Mouse (Mus musculus): Measurements from ENCODE around the gene Stac3. TPM values are rescaled to one million over a fixed set of nuclear protein-coding genes. Genes with fewer than 3 reads are reported as not detected.

Gene Stac3
- polyA plus RNA-seq, 1 experiment from 2014 or later = 0.32 TPM

DNA sequence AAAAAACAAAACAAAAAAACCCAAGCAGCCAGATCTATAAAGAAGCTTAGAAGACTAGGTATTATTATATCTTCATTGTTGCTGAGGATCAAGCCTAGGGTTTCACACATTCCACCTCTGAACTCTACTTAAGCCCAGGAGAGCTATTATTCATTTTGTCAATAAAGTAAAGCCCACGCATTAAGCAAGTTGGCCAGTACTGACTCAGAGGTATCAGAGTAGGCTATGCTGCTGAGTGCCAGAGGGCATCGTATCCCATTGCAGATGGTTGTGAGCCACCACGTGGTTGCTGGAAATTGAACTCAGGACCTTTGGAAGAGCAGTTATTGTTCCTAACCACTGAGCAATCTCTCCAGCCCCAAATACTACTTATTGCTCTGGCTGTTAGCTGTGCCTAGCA, 42.4 kb downstream of the Stac3 start:
- WGBS = 79% methylated on average over 3 of the region's 3 CpGs
- Histone ChIP-seq H3K4me3 (ENCODE audit: low read length) (no peak overlapping the region), H3K9me3 (ENCODE audit: control insufficient read depth, low read length) (no peaks in the 10 kb centered on the region), H3K36me3 (ENCODE audit: control insufficient read depth, insufficient read depth, low read length) (peaks cover 34% of the 10 kb centered on the region), H3K4me1 (ENCODE audit: control insufficient read depth, insufficient read depth, low read length) (no peaks in the 10 kb centered on the region), H3K4me2 (ENCODE audit: low read depth, low read length) (no peak overlapping the region), H3K27ac (ENCODE audit: low read length) (no peak overlapping the region), H3K27me3 (replicated peaks; ENCODE audit: control insufficient read depth, insufficient read depth, low read length) (no peaks in the 10 kb centered on the region), H3K9ac (ENCODE audit: low read depth, low read length) (no peak overlapping the region)
- ATAC-seq = no peak

DNA sequence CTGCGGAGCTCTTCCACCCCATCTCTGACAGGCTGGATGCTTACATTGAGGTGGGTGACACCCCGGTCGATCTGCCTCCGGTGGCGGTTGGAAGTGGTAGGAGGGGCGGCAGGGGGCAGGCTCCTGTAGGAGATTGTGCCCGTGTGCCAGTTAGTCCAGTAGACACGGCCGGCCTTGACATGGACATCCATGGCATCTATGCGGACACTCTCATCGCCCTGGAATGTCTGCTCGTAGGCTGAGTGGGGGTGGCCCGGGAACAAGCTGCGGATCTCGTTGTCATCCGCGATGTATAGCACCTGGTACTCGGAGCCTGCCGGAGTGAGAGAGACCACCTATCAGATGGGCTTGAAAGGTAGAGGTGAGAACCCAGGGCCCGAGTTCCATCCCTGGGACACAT, 42.9 kb downstream of the Stac3 start:
- no peak overlapping the region for H3K4me3 ChIP-seq (ENCODE audit: low read length)
- no peaks in the 10 kb centered on the region for H3K9me3 ChIP-seq (ENCODE audit: control insufficient read depth, low read length)
- no peaks in the 10 kb centered on the region for H3K4me1 ChIP-seq (ENCODE audit: control insufficient read depth, insufficient read depth, low read length)
- peaks cover 29% of the 10 kb centered on the region for H3K36me3 ChIP-seq (ENCODE audit: control insufficient read depth, insufficient read depth, low read length)
- no peaks in the 10 kb centered on the region for H3K27me3 ChIP-seq (replicated peaks; ENCODE audit: control insufficient read depth, insufficient read depth, low read length)
- no peak overlapping the region for H3K9ac ChIP-seq (ENCODE audit: low read depth, low read length)
- WGBS = 92% methylated on average over 20 of the region's 20 CpGs
- no peak overlapping the region for H3K27ac ChIP-seq (ENCODE audit: low read length)
- no peak overlapping the region for H3K4me2 ChIP-seq (ENCODE audit: low read depth, low read length)
- no peak for ATAC-seq

DNA sequence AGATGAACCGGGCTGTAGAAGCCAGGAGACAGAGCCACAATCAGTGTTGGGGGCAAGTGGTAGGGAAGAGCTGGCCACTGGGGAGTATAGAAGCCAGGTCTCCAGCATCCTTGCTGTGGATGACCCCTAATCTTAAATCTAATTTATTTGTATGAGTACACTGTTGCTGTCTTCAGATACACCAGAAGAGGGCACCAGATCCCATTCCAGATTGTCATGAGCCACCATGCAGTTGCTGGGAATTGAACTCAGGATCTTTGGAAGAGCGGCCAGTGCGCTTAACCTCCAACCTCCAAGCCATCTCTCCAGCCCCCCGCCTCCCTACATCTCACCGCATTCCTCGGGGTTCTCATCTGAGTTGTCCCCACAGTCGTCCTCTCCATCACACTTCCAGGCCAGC, 45.0 kb downstream of the Stac3 start:
- no peaks in the 10 kb centered on the region for H3K9me3 ChIP-seq (ENCODE audit: control insufficient read depth, low read length)
- H3K27ac ChIP-seq (ENCODE audit: low read length) = no peak overlapping the region
- no peaks in the 10 kb centered on the region for H3K4me1 ChIP-seq (ENCODE audit: control insufficient read depth, insufficient read depth, low read length)
- no peak overlapping the region for H3K4me2 ChIP-seq (ENCODE audit: low read depth, low read length)
- WGBS = 90% methylated on average over 7 of the region's 7 CpGs
- H3K4me3 ChIP-seq (ENCODE audit: low read length) = no peak overlapping the region
- H3K36me3 ChIP-seq (ENCODE audit: control insufficient read depth, insufficient read depth, low read length) = peaks cover 34% of the 10 kb centered on the region
- no peaks in the 10 kb centered on the region for H3K27me3 ChIP-seq (replicated peaks; ENCODE audit: control insufficient read depth, insufficient read depth, low read length)
- ATAC-seq = no peak
- no peak overlapping the region for H3K9ac ChIP-seq (ENCODE audit: low read depth, low read length)

DNA sequence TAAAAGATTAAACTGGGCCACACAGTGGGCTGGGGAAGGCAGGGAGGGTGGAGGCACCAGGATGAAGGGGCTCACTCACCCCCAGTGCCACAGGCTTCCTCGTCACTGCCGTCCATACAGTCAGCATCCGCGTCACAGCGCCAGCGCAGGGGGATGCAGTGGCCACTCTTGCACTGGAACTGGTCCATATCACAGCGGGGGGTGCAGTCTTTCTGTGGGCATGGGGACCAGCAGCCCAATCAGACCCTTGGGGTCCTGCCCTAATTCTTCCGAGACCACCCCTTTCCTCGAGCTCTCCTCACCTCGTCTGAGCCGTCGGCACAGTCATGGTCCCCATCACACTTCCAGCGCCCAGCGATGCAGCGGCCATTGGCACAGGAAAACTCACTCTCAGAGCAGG, 46.8 kb downstream of the Stac3 start:
- H3K27ac ChIP-seq (ENCODE audit: low read length) = no peak overlapping the region
- H3K4me2 ChIP-seq (ENCODE audit: low read depth, low read length) = no peak overlapping the region
- ATAC-seq = no peak
- WGBS = 90% methylated on average over 15 of the region's 15 CpGs
- H3K4me1 ChIP-seq (ENCODE audit: control insufficient read depth, insufficient read depth, low read length) = no peaks in the 10 kb centered on the region
- no peak overlapping the region for H3K4me3 ChIP-seq (ENCODE audit: low read length)
- H3K9ac ChIP-seq (ENCODE audit: low read depth, low read length) = no peak overlapping the region
- H3K36me3 ChIP-seq (ENCODE audit: control insufficient read depth, insufficient read depth, low read length) = peaks cover 25% of the 10 kb centered on the region
- no peaks in the 10 kb centered on the region for H3K27me3 ChIP-seq (replicated peaks; ENCODE audit: control insufficient read depth, insufficient read depth, low read length)
- no peaks in the 10 kb centered on the region for H3K9me3 ChIP-seq (ENCODE audit: control insufficient read depth, low read length)

DNA sequence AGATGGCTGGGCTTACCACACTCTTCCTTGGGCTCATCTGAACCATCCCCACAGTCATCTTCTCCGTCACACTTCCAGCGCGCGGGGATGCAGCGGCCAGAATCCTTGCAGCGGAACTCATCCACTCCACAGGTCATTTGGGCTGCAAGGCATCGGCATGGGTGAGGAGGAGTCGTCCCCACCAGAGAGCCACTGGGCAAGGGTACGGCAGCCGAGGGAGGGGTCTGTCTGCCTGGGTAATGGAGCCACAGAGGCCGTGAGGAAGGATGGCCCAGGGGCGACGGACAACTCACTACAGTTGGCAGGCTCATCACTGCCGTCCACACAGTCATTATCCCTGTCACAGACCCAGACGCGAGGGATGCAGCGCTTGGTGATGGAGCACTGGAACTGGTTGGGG, 48.4 kb downstream of the Stac3 start:
- 91% methylated on average over 17 of the region's 17 CpGs for WGBS
- H3K4me3 ChIP-seq (ENCODE audit: low read length) = no peak overlapping the region
- no peak for ATAC-seq
- H3K9me3 ChIP-seq (ENCODE audit: control insufficient read depth, low read length) = no peaks in the 10 kb centered on the region
- no peaks in the 10 kb centered on the region for H3K27me3 ChIP-seq (replicated peaks; ENCODE audit: control insufficient read depth, insufficient read depth, low read length)
- peaks cover 35% of the 10 kb centered on the region for H3K36me3 ChIP-seq (ENCODE audit: control insufficient read depth, insufficient read depth, low read length)
- H3K4me2 ChIP-seq (ENCODE audit: low read depth, low read length) = no peak overlapping the region
- no peak overlapping the region for H3K9ac ChIP-seq (ENCODE audit: low read depth, low read length)
- H3K4me1 ChIP-seq (ENCODE audit: control insufficient read depth, insufficient read depth, low read length) = no peaks in the 10 kb centered on the region
- no peak overlapping the region for H3K27ac ChIP-seq (ENCODE audit: low read length)

DNA sequence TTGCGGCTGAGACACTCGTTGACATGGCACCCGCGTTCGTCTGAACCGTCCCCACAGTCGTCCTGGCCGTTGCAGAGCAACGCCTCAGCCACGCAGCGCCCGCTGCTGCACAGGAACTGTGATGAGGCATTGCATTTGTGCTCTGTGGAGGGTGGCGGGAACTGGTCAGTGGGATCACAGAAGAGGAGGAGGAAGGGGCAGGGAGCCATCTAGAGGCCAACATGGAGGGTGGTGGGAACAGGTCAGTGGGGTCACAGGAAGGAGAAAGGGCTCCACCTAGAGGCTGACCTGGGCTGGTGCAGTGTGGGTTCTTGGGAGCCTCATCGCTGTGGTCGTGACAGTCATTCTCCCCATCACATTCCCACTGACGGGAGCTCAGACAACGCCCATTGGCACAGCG, 54.2 kb downstream of the Stac3 start:
- Histone ChIP-seq H3K9me3 (ENCODE audit: control insufficient read depth, low read length) (no peaks in the 10 kb centered on the region), H3K36me3 (ENCODE audit: control insufficient read depth, insufficient read depth, low read length) (peaks cover 56% of the 10 kb centered on the region), H3K27ac (ENCODE audit: low read length) (no peak overlapping the region), H3K4me3 (ENCODE audit: low read length) (no peak overlapping the region), H3K4me2 (ENCODE audit: low read depth, low read length) (no peak overlapping the region), H3K27me3 (replicated peaks; ENCODE audit: control insufficient read depth, insufficient read depth, low read length) (no peaks in the 10 kb centered on the region), H3K4me1 (ENCODE audit: control insufficient read depth, insufficient read depth, low read length) (no peaks in the 10 kb centered on the region), H3K9ac (ENCODE audit: low read depth, low read length) (no peak overlapping the region)
- ATAC-seq = no peak
- WGBS = 71% methylated on average over 18 of the region's 18 CpGs

DNA sequence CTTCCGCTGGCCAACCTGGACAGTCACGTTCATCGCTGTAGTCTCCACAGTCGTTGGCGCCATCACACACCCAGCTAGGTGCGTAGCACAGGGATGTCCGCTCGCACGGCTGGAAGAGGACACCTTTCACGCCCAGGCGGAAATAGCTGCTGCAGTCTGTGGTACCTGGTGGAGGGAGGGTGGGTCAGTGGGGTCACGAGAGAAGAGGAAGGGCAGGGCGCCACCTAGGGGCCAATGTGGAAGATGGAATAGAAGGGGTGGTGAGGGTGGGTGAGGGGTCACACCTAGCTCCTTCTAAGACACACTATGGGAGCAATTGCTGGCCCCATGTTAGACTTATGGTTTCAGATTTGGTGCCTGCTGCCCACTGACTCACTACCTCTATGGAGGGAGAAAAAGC, 55.9 kb downstream of the Stac3 start:
- Histone ChIP-seq H3K9me3 (ENCODE audit: control insufficient read depth, low read length) (no peaks in the 10 kb centered on the region), H3K4me1 (ENCODE audit: control insufficient read depth, insufficient read depth, low read length) (no peaks in the 10 kb centered on the region), H3K9ac (ENCODE audit: low read depth, low read length) (no peak overlapping the region), H3K4me3 (ENCODE audit: low read length) (no peak overlapping the region), H3K4me2 (ENCODE audit: low read depth, low read length) (no peak overlapping the region), H3K27ac (ENCODE audit: low read length) (no peak overlapping the region), H3K36me3 (ENCODE audit: control insufficient read depth, insufficient read depth, low read length) (peaks cover 59% of the 10 kb centered on the region), H3K27me3 (replicated peaks; ENCODE audit: control insufficient read depth, insufficient read depth, low read length) (no peaks in the 10 kb centered on the region)
- ATAC-seq = no peak
- WGBS = 92% methylated on average over 13 of the region's 13 CpGs

Other genes starting within 250 kb of the Stac3 start
- gene Kif5a, start 238.3 kb upstream of the Stac3 start, polyA plus RNA-seq (2015; fragmentation: Nextera tagmentation; extraction: Ambion mirVana) = 5.2 and 5.3 TPM in 2 replicates
- gene Dctn2, start 235.3 kb upstream of the Stac3 start, polyA plus RNA-seq (2015; fragmentation: Nextera tagmentation; extraction: Ambion mirVana) = 162 and 170 TPM in 2 replicates
- gene Mbd6, start 212.7 kb upstream of the Stac3 start, polyA plus RNA-seq (2015; fragmentation: Nextera tagmentation; extraction: Ambion mirVana) = 9.9 and 11.1 TPM in 2 replicates
- gene Mars, start 189.9 kb upstream of the Stac3 start, polyA plus RNA-seq (2015; fragmentation: Nextera tagmentation; extraction: Ambion mirVana) = 96.8 and 108 TPM in 2 replicates
- 7.9 and 9.0 TPM in 2 replicates for gene Arhgap9, start 179.7 kb upstream of the Stac3 start, polyA plus RNA-seq (2015; fragmentation: Nextera tagmentation; extraction: Ambion mirVana)
- gene Gli1, start 159.7 kb upstream of the Stac3 start, polyA plus RNA-seq (2015; fragmentation: Nextera tagmentation; extraction: Ambion mirVana) = 6.6 and 7.6 TPM in 2 replicates
- not detected in 2 replicates for gene Inhbe, start 147.3 kb upstream of the Stac3 start, polyA plus RNA-seq (2015; fragmentation: Nextera tagmentation; extraction: Ambion mirVana)
- not detected in 2 replicates for gene Inhbc, start 131.3 kb upstream of the Stac3 start, polyA plus RNA-seq (2015; fragmentation: Nextera tagmentation; extraction: Ambion mirVana)
- gene R3hdm2, start 121.4 kb upstream of the Stac3 start, polyA plus RNA-seq (2015; fragmentation: Nextera tagmentation; extraction: Ambion mirVana) = 17.7 and 18.3 TPM in 2 replicates
- gene Ndufa4l2, start 13.3 kb downstream of the Stac3 start, polyA plus RNA-seq (2015; fragmentation: Nextera tagmentation; extraction: Ambion mirVana) = 64.5 and 64.6 TPM in 2 replicates
- gene Shmt2, start 20.8 kb downstream of the Stac3 start, polyA plus RNA-seq (2015; fragmentation: Nextera tagmentation; extraction: Ambion mirVana) = 146 and 170 TPM in 2 replicates
- 4.3 and 4.4 TPM in 2 replicates for gene Nxph4, start 32.9 kb downstream of the Stac3 start, polyA plus RNA-seq (2015; fragmentation: Nextera tagmentation; extraction: Ambion mirVana)
- 64.6 and 67.0 TPM in 2 replicates for gene Lrp1, start 119.5 kb downstream of the Stac3 start, polyA plus RNA-seq (2015; fragmentation: Nextera tagmentation; extraction: Ambion mirVana)
- gene Stat6, start 141.3 kb downstream of the Stac3 start, polyA plus RNA-seq (2015; fragmentation: Nextera tagmentation; extraction: Ambion mirVana) = 46.8 and 49.3 TPM in 2 replicates
- gene Nemp1, start 165.2 kb downstream of the Stac3 start, polyA plus RNA-seq (2015; fragmentation: Nextera tagmentation; extraction: Ambion mirVana) = 4.8 and 5.9 TPM in 2 replicates
- gene Nab2, start 166.9 kb downstream of the Stac3 start, polyA plus RNA-seq (2015; fragmentation: Nextera tagmentation; extraction: Ambion mirVana) = 7.5 and 8.4 TPM in 2 replicates
- gene Myo1a, start 203.5 kb downstream of the Stac3 start, polyA plus RNA-seq (2015; fragmentation: Nextera tagmentation; extraction: Ambion mirVana) = 53.8 and 61.2 TPM in 2 replicates
- 1.3 and 2.2 TPM in 2 replicates for gene Tac2, start 222.8 kb downstream of the Stac3 start, polyA plus RNA-seq (2015; fragmentation: Nextera tagmentation; extraction: Ambion mirVana)
- gene Zbtb39, start 237.9 kb downstream of the Stac3 start, polyA plus RNA-seq (2015; fragmentation: Nextera tagmentation; extraction: Ambion mirVana) = 1.6 TPM in 2 replicates